Mouse (Mus musculus) myocyte (in vitro differentiated cells): ENCODE results near the gene Slit3. TPM values are rescaled to one million over a fixed set of nuclear protein-coding genes. Genes with fewer than 3 reads are reported as not detected.

ENCODE experiments used
- H3K27me3 ChIP-seq: one replicate; pipeline ENCODE4 v1.6.1; 2011; ENCODE audit not compliant: control insufficient read depth, insufficient read depth, insufficient read length
- H3K36me3 ChIP-seq: one replicate; pipeline ENCODE4 v1.6.1; 2011; ENCODE audit not compliant: control insufficient read depth, insufficient read depth
- H3K4me2 ChIP-seq: one replicate; pipeline ENCODE4 v1.6.1; 2011; ENCODE audit warnings: low read depth, control low read depth
- H3K4me3 ChIP-seq: one replicate; pipeline ENCODE4 v1.5.1; 2011; ENCODE audit warnings: mild to moderate bottlenecking, control low read depth, moderate library complexity
- H3K79me2 ChIP-seq: one replicate; pipeline ENCODE4 v1.6.1; 2011; ENCODE audit not compliant: control insufficient read depth, insufficient read depth
- H3ac ChIP-seq: one replicate; pipeline ENCODE4 v1.6.1; 2011; ENCODE audit not compliant: control insufficient read depth, insufficient read length
- CEBPB ChIP-seq: IDR thresholded peaks from 2 replicates; pipeline ENCODE4 v1.6.1; 2011; ENCODE audit warnings: mild to moderate bottlenecking, moderate library complexity; ENCODE audit not compliant: poor library complexity, insufficient read depth, severe bottlenecking
- E2F4 ChIP-seq: IDR thresholded peaks from one replicate; pipeline ENCODE4 v1.6.1; 2011; ENCODE audit warnings: mild to moderate bottlenecking, control low read depth, moderate library complexity; ENCODE audit not compliant: insufficient read depth
- MAX ChIP-seq: IDR thresholded peaks from one replicate; pipeline ENCODE4 v1.6.1; 2011; ENCODE audit warnings: low read depth, mild to moderate bottlenecking, control low read depth
- MYOD1 ChIP-seq, 3 experiments: IDR thresholded peaks; one replicate each; pipeline ENCODE4 v1.6.1; 2011; ENCODE audit warnings: control low read depth in 2 of 3, low read depth in 2 of 3, mild to moderate bottlenecking in 2 of 3, moderate library complexity in 1 of 3; ENCODE audit not compliant: insufficient read length in 2 of 3, control insufficient read depth in 1 of 3
- MYOG ChIP-seq, 3 experiments: IDR thresholded peaks; one replicate each; pipeline ENCODE4 v1.6.1; 2011; ENCODE audit warnings: control low read depth in 2 of 3, low read depth in 2 of 3, mild to moderate bottlenecking in 2 of 3; ENCODE audit not compliant: insufficient read length in 2 of 3, control insufficient read depth in 1 of 3, insufficient read depth in 1 of 3
- POLR2A ChIP-seq: IDR thresholded peaks from one replicate; pipeline ENCODE4 v1.6.1; 2011; ENCODE audit warnings: low read depth, mild to moderate bottlenecking, control low read depth, moderate library complexity; ENCODE audit not compliant: insufficient read length
- POLR2AphosphoS2 ChIP-seq: IDR thresholded peaks from one replicate; pipeline ENCODE4 v1.6.1; 2011; ENCODE audit warnings: low read depth, control low read depth; ENCODE audit not compliant: insufficient read length
- REST ChIP-seq: IDR thresholded peaks from one replicate; pipeline ENCODE4 v1.6.1; 2011; ENCODE audit warnings: mild to moderate bottlenecking, control low read depth, moderate library complexity; ENCODE audit not compliant: insufficient read depth, insufficient read length
- SRF ChIP-seq: IDR thresholded peaks from one replicate; pipeline ENCODE4 v1.6.1; 2011; ENCODE audit warnings: low read depth; ENCODE audit not compliant: control insufficient read depth, insufficient read length
- TCF12 ChIP-seq: IDR thresholded peaks from one replicate; pipeline ENCODE4 v1.6.1; 2011; ENCODE audit warnings: mild to moderate bottlenecking, control low read depth; ENCODE audit not compliant: poor library complexity, insufficient read depth, severe bottlenecking
- TCF3 ChIP-seq: IDR thresholded peaks from one replicate; pipeline ENCODE4 v1.6.1; 2011; ENCODE audit warnings: low read depth, control low read depth; ENCODE audit not compliant: insufficient read length
- USF1 ChIP-seq: IDR thresholded peaks from one replicate; pipeline ENCODE4 v1.6.1; 2011; ENCODE audit warnings: low read depth, mild to moderate bottlenecking, control low read depth, moderate library complexity
- polyA plus RNA-seq: library from polyadenylated mRNA; unstranded; fragments of >200 nt; fragmentation: generic; extraction: Trizol; gene quantifications from one replicate; pipeline ENCODE4 v1.2.1, GENCODE M21; 2012; ENCODE audit warnings: missing spikeins

Gene Slit3
- polyA plus RNA-seq, 1 experiment: not detected

- no peaks in the 10 kb centered on the region for H3K27me3 ChIP-seq
- H3ac ChIP-seq: no peak overlapping the region
- TF ChIP-seq POLR2A: no peak
- no peak for TF ChIP-seq POLR2AphosphoS2
- no peak for TF ChIP-seq MAX
- TF ChIP-seq MYOG (IDR thresholded peaks at IDR 0.05; ENCODE audit: control insufficient read depth in 1 of 3, insufficient read depth in 1 of 3, insufficient read length in 2 of 3, low read depth in 2 of 3): no peak
- no peak for TF ChIP-seq E2F4
- TF ChIP-seq CEBPB: no peak
- TF ChIP-seq TCF12: no peak
- no peak for TF ChIP-seq REST
- TF ChIP-seq USF1: no peak
- TF ChIP-seq MYOD1 (IDR thresholded peaks at IDR 0.05; ENCODE audit: control insufficient read depth in 1 of 3, insufficient read length in 2 of 3, low read depth in 2 of 3): no peak
- TF ChIP-seq SRF: no peak
- no peak for TF ChIP-seq TCF3
Observed at GRCm38 (mm10) chr11:35690515-35691281, 569.7 kb downstream of the Slit3 start.

DNA sequence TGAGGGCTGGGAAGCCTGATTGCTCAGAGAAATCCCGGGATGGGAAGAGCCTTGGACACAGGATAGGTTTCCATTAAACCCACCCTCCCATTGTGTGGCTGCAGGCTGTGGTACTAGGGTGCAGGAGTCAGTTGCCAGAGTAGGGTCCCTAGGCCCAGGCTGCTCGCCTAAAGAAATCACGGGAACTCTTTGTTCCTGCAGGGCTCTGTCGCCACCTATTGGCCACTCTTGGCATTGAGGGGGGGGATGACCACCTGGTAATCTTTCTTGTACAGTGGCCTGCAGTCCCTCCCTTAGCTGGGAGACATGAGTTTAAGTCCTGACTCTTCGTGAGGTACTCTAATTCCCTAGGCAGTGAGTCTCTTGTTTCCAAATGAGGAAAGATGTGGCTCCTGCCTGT, 572.1 kb downstream of the Slit3 start:
- TF ChIP-seq REST (no peak), SRF (no peak), MYOD1 (IDR thresholded peaks at IDR 0.05; ENCODE audit: control insufficient read depth in 1 of 3, insufficient read length in 2 of 3, low read depth in 2 of 3) (no peak), POLR2A (no peak), MAX (no peak), TCF3 (no peak), TCF12 (no peak), CEBPB (no peak), E2F4 (no peak), USF1 (no peak), POLR2AphosphoS2 (no peak), MYOG (IDR thresholded peaks at IDR 0.05; ENCODE audit: control insufficient read depth in 1 of 3, insufficient read depth in 1 of 3, insufficient read length in 2 of 3, low read depth in 2 of 3) (no peak)
- H3K4me2 ChIP-seq: no peak overlapping the region
- H3K4me3 ChIP-seq: no peak overlapping the region
- no peak overlapping the region for H3ac ChIP-seq
- no peaks in the 10 kb centered on the region for H3K36me3 ChIP-seq
- no peaks in the 10 kb centered on the region for H3K27me3 ChIP-seq
- no peaks in the 10 kb centered on the region for H3K79me2 ChIP-seq

More at GRCm38 (mm10) chr11:35690515-35691281, 569.7 kb downstream of the Slit3 start:
- no peak overlapping the region for H3K4me2 ChIP-seq
- H3K79me2 ChIP-seq: no peaks in the 10 kb centered on the region
- no peak overlapping the region for H3K4me3 ChIP-seq
- no peaks in the 10 kb centered on the region for H3K36me3 ChIP-seq

GRCm38 (mm10) chr11:35693625-35694024, 572.6 kb downstream of the Slit3 start:
- no peak overlapping the region for H3ac ChIP-seq
- H3K36me3 ChIP-seq: no peaks in the 10 kb centered on the region
- H3K4me2 ChIP-seq: no peak overlapping the region
- no peaks in the 10 kb centered on the region for H3K79me2 ChIP-seq
- no peak overlapping the region for H3K4me3 ChIP-seq
- H3K27me3 ChIP-seq: no peaks in the 10 kb centered on the region
- no peak for TF ChIP-seq SRF

DNA sequence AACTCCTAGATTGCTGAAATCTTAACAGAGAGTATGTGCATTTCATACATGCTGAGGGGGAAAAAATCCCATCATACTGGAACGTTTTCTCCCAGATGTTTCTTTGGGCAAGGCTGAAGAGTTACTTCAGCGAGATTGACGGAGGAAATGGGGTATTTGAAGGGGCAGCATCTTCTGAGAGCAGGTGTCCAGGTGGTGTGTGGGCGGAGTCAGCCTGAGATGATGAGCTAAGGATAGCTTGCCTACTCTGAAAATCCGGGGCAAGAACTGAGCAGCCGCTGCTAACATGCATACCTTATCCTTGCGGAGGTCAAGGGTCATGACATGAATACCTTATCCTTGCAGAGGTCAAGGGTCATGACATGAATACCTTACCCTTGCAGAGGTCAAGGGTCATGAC, 576.5 kb downstream of the Slit3 start:
- Histone ChIP-seq H3K4me3 (no peak overlapping the region), H3ac (no peak overlapping the region), H3K4me2 (no peak overlapping the region), H3K27me3 (peaks cover 5% of the 10 kb centered on the region), H3K36me3 (no peaks in the 10 kb centered on the region), H3K79me2 (no peaks in the 10 kb centered on the region)
- TF ChIP-seq TCF3: no peak
- TF ChIP-seq E2F4: no peak
- TF ChIP-seq USF1: no peak
- TF ChIP-seq CEBPB: no peak
- TF ChIP-seq TCF12: no peak
- TF ChIP-seq MAX: no peak
- TF ChIP-seq MYOG (IDR thresholded peaks at IDR 0.05; ENCODE audit: control insufficient read depth in 1 of 3, insufficient read depth in 1 of 3, insufficient read length in 2 of 3, low read depth in 2 of 3): no peak
- no peak for TF ChIP-seq SRF
- TF ChIP-seq POLR2AphosphoS2: no peak
- TF ChIP-seq MYOD1 (IDR thresholded peaks at IDR 0.05; ENCODE audit: control insufficient read depth in 1 of 3, insufficient read length in 2 of 3, low read depth in 2 of 3): no peak
- no peak for TF ChIP-seq POLR2A
- no peak for TF ChIP-seq REST

DNA sequence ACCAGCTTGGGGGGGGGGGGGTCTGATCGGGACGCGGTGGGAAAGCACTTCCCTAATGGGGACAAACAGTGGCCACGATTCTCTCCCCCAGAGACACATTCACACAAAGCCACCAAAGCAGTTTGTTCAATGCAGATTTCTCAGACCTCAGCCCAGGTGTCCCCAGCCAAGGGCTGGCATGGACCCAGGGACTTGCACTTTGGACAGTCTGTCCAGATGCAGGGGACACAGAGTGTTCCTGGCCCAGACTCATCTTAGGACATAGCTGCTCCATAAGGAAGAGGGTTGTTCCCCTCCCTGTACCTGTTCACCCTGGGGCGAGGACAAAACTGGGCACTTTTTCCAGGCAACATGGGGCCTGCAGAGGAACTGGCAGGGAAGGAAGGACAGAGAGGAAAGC, 577.9 kb downstream of the Slit3 start:
- no peaks in the 10 kb centered on the region for H3K36me3 ChIP-seq
- H3ac ChIP-seq: no peak overlapping the region
- H3K79me2 ChIP-seq: no peaks in the 10 kb centered on the region
- H3K4me2 ChIP-seq: no peak overlapping the region
- H3K4me3 ChIP-seq: no peak overlapping the region
- no peak for TF ChIP-seq POLR2AphosphoS2
- no peak for TF ChIP-seq TCF3
- TF ChIP-seq E2F4: no peak
- H3K27me3 ChIP-seq: peaks cover 5% of the 10 kb centered on the region
